Mouse (Mus musculus) lung, postnatal 0 days (tissue): ENCODE results near the gene Spns3. TPM values are rescaled to one million over a fixed set of nuclear protein-coding genes. Genes with fewer than 3 reads are reported as not detected.

ENCODE experiments used
- ATAC-seq: fragments of 200-750 bp; cut with Nextera tagmentation; 2 replicates; pipeline ENCODE4 v1.8.0; 2017; ENCODE audit warnings: moderate library complexity
- DNase-seq: peaks from one replicate; pipeline ENCODE4 v3.0.0-alpha.2; 2016; ENCODE audit warnings: low spot score
- H3K27ac ChIP-seq: fragments of 300-500 bp; sonication (generic); 2 replicates; pipeline ENCODE4 v1.5.1; 2014; ENCODE audit warnings: antibody characterized with exemption, mild to moderate bottlenecking, low read length, mixed read lengths
- H3K27me3 ChIP-seq: fragments of 300-500 bp; sonication (generic); replicated peaks from 2 replicates; pipeline ENCODE4 v1.6.1; 2014; ENCODE audit warnings: low read length, mixed read lengths; ENCODE audit not compliant: insufficient read depth
- H3K36me3 ChIP-seq: fragments of 300-500 bp; sonication (generic); 2 replicates; pipeline ENCODE4 v1.6.1; 2014; ENCODE audit warnings: low read length, mixed read lengths; ENCODE audit not compliant: insufficient read depth
- H3K4me1 ChIP-seq: fragments of 300-500 bp; sonication (generic); 2 replicates; pipeline ENCODE4 v1.6.1; 2014; ENCODE audit warnings: antibody characterized with exemption, low read depth, low read length, mixed read lengths; ENCODE audit not compliant: insufficient read depth
- H3K4me2 ChIP-seq: fragments of 300-500 bp; sonication (generic); replicated peaks from 2 replicates; pipeline ENCODE4 v1.6.1; 2014; ENCODE audit warnings: low read depth, mild to moderate bottlenecking, low read length, moderate library complexity, mixed read lengths
- H3K4me3 ChIP-seq: fragments of 300-500 bp; sonication (generic); 2 replicates; pipeline ENCODE4 v1.5.1; 2014; ENCODE audit warnings: low read depth, low read length
- H3K9ac ChIP-seq: fragments of 300-500 bp; sonication (generic); replicated peaks from 2 replicates; pipeline ENCODE4 v1.6.1; 2014; ENCODE audit warnings: low read depth, mild to moderate bottlenecking
- H3K9me3 ChIP-seq: fragments of 300-500 bp; sonication (generic); 2 replicates; pipeline ENCODE4 v1.6.1; 2016; ENCODE audit warnings: low read length, mixed read lengths
- CTCF ChIP-seq: IDR thresholded peaks from 2 replicates; pipeline ENCODE4 v1.5.1; 2016; ENCODE audit warnings: antibody characterized with exemption, mild to moderate bottlenecking
- EP300 ChIP-seq: IDR thresholded peaks from 2 replicates; pipeline ENCODE4 v1.6.1; 2016; ENCODE audit warnings: antibody characterized with exemption, mild to moderate bottlenecking, control low read depth
- WGBS: fragments of 180-500 bp; shearing (Covaris S2); extraction: QIAGEN DNeasy Blood & Tissue Kit; methylation state at CpG from one replicate; pipeline ENCODE4 v1.1.7; 2014; 5-methylcytosine and 5-hydroxymethylcytosine counted together
- polyA plus RNA-seq: library from polyadenylated mRNA; unstranded; fragments of >200 nt; fragmentation: Nextera tagmentation; extraction: Ambion mirVana; gene quantifications from 2 replicates; pipeline ENCODE4 v1.2.1, GENCODE M21; 2015

The Spns3 gene
- polyA plus RNA-seq, 1 experiment from 2014 or later = 0.06 TPM

GRCm38 (mm10) chr11:72542586-72542985 is 7.7 kb downstream of the Spns3 start:
- 65% methylated on average over 1 of the region's 1 CpGs for WGBS
- no peak for TF ChIP-seq CTCF
- no peak for TF ChIP-seq EP300
- no peaks in the 10 kb centered on the region for H3K36me3 ChIP-seq
- H3K9ac ChIP-seq = no peak overlapping the region
- H3K4me2 ChIP-seq = no peak overlapping the region
- H3K4me3 ChIP-seq = no peak overlapping the region
- H3K27me3 ChIP-seq = no peaks in the 10 kb centered on the region
- DNase-seq (no peak), ATAC-seq (no peak)
- no peaks in the 10 kb centered on the region for H3K4me1 ChIP-seq
- H3K9me3 ChIP-seq = no peaks in the 10 kb centered on the region
- H3K27ac ChIP-seq = no peak overlapping the region

- no peaks in the 10 kb centered on the region for H3K27me3 ChIP-seq
- no peak overlapping the region for H3K27ac ChIP-seq
- no peaks in the 10 kb centered on the region for H3K4me1 ChIP-seq
- H3K4me2 ChIP-seq = no peak overlapping the region
- ATAC-seq (no peak), DNase-seq (no peak)
- no peak overlapping the region for H3K4me3 ChIP-seq
- H3K9me3 ChIP-seq = no peaks in the 10 kb centered on the region
- no peaks in the 10 kb centered on the region for H3K36me3 ChIP-seq
- H3K9ac ChIP-seq = no peak overlapping the region
- WGBS = 59% methylated on average over 10 of the region's 10 CpGs
- no peak for TF ChIP-seq CTCF
- no peak for TF ChIP-seq EP300
Observed at GRCm38 (mm10) chr11:72541928-72542327, 8.4 kb downstream of the Spns3 start.

- no peak overlapping the region for H3K4me3 ChIP-seq
- 62% methylated on average over 6 of the region's 6 CpGs for WGBS
- no peak for TF ChIP-seq EP300
- TF ChIP-seq CTCF = no peak
- H3K9ac ChIP-seq = no peak overlapping the region
- DNase-seq = no peak
- H3K4me1 ChIP-seq = no peaks in the 10 kb centered on the region
- no peak overlapping the region for H3K4me2 ChIP-seq
- H3K27me3 ChIP-seq = no peaks in the 10 kb centered on the region
- ATAC-seq = no peak
- no peak overlapping the region for H3K27ac ChIP-seq
- no peaks in the 10 kb centered on the region for H3K36me3 ChIP-seq
- no peaks in the 10 kb centered on the region for H3K9me3 ChIP-seq
Observed at GRCm38 (mm10) chr11:72540437-72540836, 9.9 kb downstream of the Spns3 start.

- 85% methylated on average over 7 of the region's 7 CpGs for WGBS
Observed at GRCm38 (mm10) chr11:72538811-72539210, 11.5 kb downstream of the Spns3 start.

GRCm38 (mm10) chr11:72538037-72538755 is 12.1 kb downstream of the Spns3 start:
- ATAC-seq (peak; percentile 17; the same call in 1 of the 2 replicates), DNase-seq (peak; percentile 19)
- H3K9ac ChIP-seq = no peak overlapping the region
- no peak for TF ChIP-seq CTCF
- no peak for TF ChIP-seq EP300
- H3K4me2 ChIP-seq = no peak overlapping the region
- no peaks in the 10 kb centered on the region for H3K36me3 ChIP-seq
- no peaks in the 10 kb centered on the region for H3K4me1 ChIP-seq
- H3K4me3 ChIP-seq = no peak overlapping the region
- H3K27ac ChIP-seq = no peak overlapping the region
- H3K9me3 ChIP-seq = no peaks in the 10 kb centered on the region
- no peaks in the 10 kb centered on the region for H3K27me3 ChIP-seq
- 64% methylated on average over 8 of the region's 8 CpGs for WGBS

More at GRCm38 (mm10) chr11:72538811-72539210, 11.5 kb downstream of the Spns3 start:
- DNase-seq = no peak
- H3K4me2 ChIP-seq = no peak overlapping the region
- no peaks in the 10 kb centered on the region for H3K36me3 ChIP-seq
- no peaks in the 10 kb centered on the region for H3K4me1 ChIP-seq
- no peak for ATAC-seq
- TF ChIP-seq EP300 (no peak), CTCF (no peak)
- H3K9ac ChIP-seq = no peak overlapping the region
- no peaks in the 10 kb centered on the region for H3K9me3 ChIP-seq
- H3K4me3 ChIP-seq = no peak overlapping the region
- H3K27ac ChIP-seq = no peak overlapping the region
- H3K27me3 ChIP-seq = no peaks in the 10 kb centered on the region

- Histone ChIP-seq H3K4me2 (no peak overlapping the region), H3K9ac (no peak overlapping the region), H3K27ac (no peak overlapping the region), H3K4me1 (no peaks in the 10 kb centered on the region), H3K27me3 (no peaks in the 10 kb centered on the region), H3K9me3 (no peaks in the 10 kb centered on the region), H3K4me3 (no peak overlapping the region), H3K36me3 (no peaks in the 10 kb centered on the region)
- 84% methylated on average over 2 of the region's 2 CpGs for WGBS
- ATAC-seq (no peak), DNase-seq (no peak)
- no peak for TF ChIP-seq EP300
- no peak for TF ChIP-seq CTCF
Observed at GRCm38 (mm10) chr11:72537503-72537902, 12.8 kb downstream of the Spns3 start.
